Mouse (Mus musculus) lung, embryonic 16.5 days (tissue): ENCODE data around the gene Fgfr4. TPM values are rescaled to one million over a fixed set of nuclear protein-coding genes. Genes with fewer than 3 reads are reported as not detected.
A peak's percentile ranks its signal among the peaks of the same experiment; 100 is the strongest.
"Not testable (repeated sequence)": the region's sequence is repeated elsewhere in the genome, so short reads cannot be mapped to it uniquely, and the experiment has no call there.

Experiments
- ATAC-seq: fragments of 200-750 bp; cut with Nextera tagmentation; 2 replicates; pipeline ENCODE4 v1.8.0; 2017; ENCODE audit warnings: low read depth, mild to moderate bottlenecking, moderate library complexity
- H3K27ac ChIP-seq: fragments of 300-500 bp; sonication (generic); 2 replicates; pipeline ENCODE4 v1.5.1; 2014; ENCODE audit warnings: mild to moderate bottlenecking, control low read depth, low read length
- H3K27me3 ChIP-seq: fragments of 300-500 bp; sonication (generic); 2 replicates; pipeline ENCODE4 v1.6.1; 2014; ENCODE audit warnings: low read depth, low read length, mixed read lengths; ENCODE audit not compliant: control insufficient read depth, insufficient read depth
- H3K36me3 ChIP-seq: fragments of 300-500 bp; sonication (generic); 2 replicates; pipeline ENCODE4 v1.6.1; 2014; ENCODE audit warnings: low read length; ENCODE audit not compliant: control insufficient read depth, insufficient read depth
- H3K4me1 ChIP-seq: fragments of 300-500 bp; sonication (generic); replicated peaks from 2 replicates; pipeline ENCODE4 v1.6.1; 2014; ENCODE audit warnings: low read length, mixed read lengths; ENCODE audit not compliant: control insufficient read depth, insufficient read depth
- H3K4me2 ChIP-seq: fragments of 300-500 bp; sonication (generic); 2 replicates; pipeline ENCODE4 v1.6.1; 2014; ENCODE audit warnings: low read depth, low read length, control low read depth
- H3K4me3 ChIP-seq: fragments of 300-500 bp; sonication (generic); 2 replicates; pipeline ENCODE4 v1.5.1; 2014; ENCODE audit warnings: mild to moderate bottlenecking, low read length, control low read depth
- H3K9ac ChIP-seq: fragments of 300-500 bp; sonication (generic); 2 replicates; pipeline ENCODE4 v1.6.1; 2014; ENCODE audit warnings: low read length, control low read depth
- H3K9me3 ChIP-seq: fragments of 300-500 bp; sonication (generic); 2 replicates; pipeline ENCODE4 v1.6.1; 2016; ENCODE audit warnings: low read length; ENCODE audit not compliant: control insufficient read depth
- WGBS: fragments of 180-500 bp; shearing (Covaris S2); extraction: QIAGEN DNeasy Blood & Tissue Kit; methylation state at CpG from one replicate; pipeline ENCODE4 v1.1.7; 2014; 5-methylcytosine and 5-hydroxymethylcytosine counted together
- polyA plus RNA-seq: library from polyadenylated mRNA; unstranded; fragments of >200 nt; fragmentation: Nextera tagmentation; extraction: Ambion mirVana; gene quantifications from 2 replicates; pipeline ENCODE4 v1.2.1, GENCODE M21; 2015

Fgfr4 gene
- polyA plus RNA-seq, 1 experiment from 2014 or later: 27.7 TPM

GRCm38 (mm10) chr13:55181786-55182172 is 29.3 kb downstream of the Fgfr4 start:
- no peak for ATAC-seq
- H3K36me3 ChIP-seq: no peaks in the 10 kb centered on the region

GRCm38 (mm10) chr13:55182173-55182894 is 29.9 kb downstream of the Fgfr4 start:
- H3K9ac ChIP-seq: peak overlapping the region; percentile 70
- peak overlapping the region; percentile 52 for H3K4me3 ChIP-seq
- H3K27me3 ChIP-seq: no peaks in the 10 kb centered on the region
- H3K36me3 ChIP-seq: no peaks in the 10 kb centered on the region
- no peaks in the 10 kb centered on the region; the same call in 1 of the 2 replicates for H3K4me1 ChIP-seq
- ATAC-seq: peak; percentile 92
- no peaks in the 10 kb centered on the region for H3K9me3 ChIP-seq
- 2% methylated on average over 23 of the region's 23 CpGs for WGBS
- H3K4me2 ChIP-seq: peak overlapping the region; percentile 54
- peak overlapping the region; percentile 95 for H3K27ac ChIP-seq

More at GRCm38 (mm10) chr13:55181786-55182172, 29.3 kb downstream of the Fgfr4 start:
- no peak overlapping the region for H3K27ac ChIP-seq
- no peaks in the 10 kb centered on the region for H3K27me3 ChIP-seq
- H3K4me2 ChIP-seq: peak overlapping the region; percentile 54
- no peaks in the 10 kb centered on the region; the same call in 1 of the 2 replicates for H3K4me1 ChIP-seq
- peak overlapping the region; percentile 52 for H3K4me3 ChIP-seq
- WGBS: 69% methylated on average over 2 of the region's 2 CpGs
- no peaks in the 10 kb centered on the region for H3K9me3 ChIP-seq
- H3K9ac ChIP-seq: no peak overlapping the region

GRCm38 (mm10) chr13:55183382-55183781 is 30.9 kb downstream of the Fgfr4 start:
- Histone ChIP-seq H3K9ac (no peak overlapping the region), H3K4me3 (no peak overlapping the region), H3K4me1 (no peaks in the 10 kb centered on the region; the same call in 1 of the 2 replicates), H3K27me3 (no peaks in the 10 kb centered on the region), H3K9me3 (no peaks in the 10 kb centered on the region), H3K4me2 (no peak overlapping the region), H3K36me3 (no peaks in the 10 kb centered on the region), H3K27ac (no peak overlapping the region)
- no peak for ATAC-seq
- WGBS: 81% methylated on average over 6 of the region's 6 CpGs

DNA sequence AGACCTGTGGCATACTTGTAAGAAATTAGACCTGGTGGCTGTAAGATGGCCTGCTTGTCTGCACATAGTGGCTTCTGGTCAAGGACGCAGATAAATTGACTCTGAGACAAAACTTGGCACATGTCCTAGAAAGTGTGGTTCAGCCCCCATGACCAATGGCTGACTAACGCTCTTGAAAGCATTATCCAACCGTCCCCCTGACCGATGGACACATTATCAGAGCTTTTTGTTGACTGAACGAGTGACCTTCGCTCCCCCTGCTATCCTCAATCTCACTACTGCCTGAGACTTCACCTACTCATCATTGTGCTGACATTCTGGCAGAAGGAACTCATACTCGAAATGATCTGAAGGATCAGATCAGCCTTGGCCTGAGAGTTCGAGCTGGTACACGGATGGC is 34.6 kb downstream of the Fgfr4 start:
- H3K9me3 ChIP-seq, H3K4me3 ChIP-seq, H3K4me2 ChIP-seq, H3K9ac ChIP-seq, H3K27ac ChIP-seq, H3K27me3 ChIP-seq, ATAC-seq, H3K36me3 ChIP-seq: not testable (repeated sequence)
- WGBS: 4% methylated on average over 3 of the region's 9 CpGs
- H3K4me1 ChIP-seq: peaks cover 11% of the 10 kb centered on the region

DNA sequence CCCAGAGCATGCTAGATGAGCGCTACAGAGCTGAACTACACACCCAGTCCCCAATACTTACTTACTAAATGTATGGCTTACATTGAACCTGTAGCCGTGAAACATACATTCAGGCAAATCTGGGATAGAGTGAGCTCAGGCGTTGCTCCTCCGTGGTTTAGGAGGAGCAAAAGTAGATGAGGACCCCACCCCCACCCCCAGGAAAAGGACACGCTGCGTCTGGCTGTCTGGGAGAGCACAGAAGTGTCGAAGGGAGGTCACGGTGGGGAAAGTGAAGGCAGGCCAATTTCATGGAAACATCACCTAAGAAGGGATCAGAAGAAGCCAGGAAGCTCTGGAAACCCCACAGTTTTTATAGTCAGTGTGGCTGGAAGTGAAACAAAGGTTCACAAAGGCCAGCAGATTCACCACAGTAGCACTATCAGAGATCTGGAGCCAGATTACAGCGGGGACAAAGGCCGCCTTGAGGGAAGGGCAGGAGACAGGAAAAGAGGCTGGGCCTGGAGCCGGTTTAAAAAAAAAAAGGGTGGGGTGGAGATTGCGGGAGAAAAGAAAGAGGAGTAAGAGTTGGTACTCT is 37.2 kb downstream of the Fgfr4 start:
- WGBS: 5% methylated on average over 12 of the region's 12 CpGs
- Histone ChIP-seq H3K27me3 (no peaks in the 10 kb centered on the region), H3K4me2 (peak overlapping the region; percentile 72), H3K4me3 (peak overlapping the region; percentile 60), H3K4me1 (peaks cover 11% of the 10 kb centered on the region), H3K9me3 (no peaks in the 10 kb centered on the region), H3K27ac (peak overlapping the region; percentile 93), H3K36me3 (no peaks in the 10 kb centered on the region), H3K9ac (peak overlapping the region; percentile 67)
- ATAC-seq: peak; percentile 11; the same call in 1 of the 2 replicates

GRCm38 (mm10) chr13:55190121-55190868 is 37.9 kb downstream of the Fgfr4 start:
- Histone ChIP-seq H3K27ac (peak overlapping the region; percentile 93), H3K9ac (peak overlapping the region; percentile 67), H3K36me3 (no peaks in the 10 kb centered on the region), H3K4me2 (peak overlapping the region; percentile 72), H3K4me1 (peaks cover 11% of the 10 kb centered on the region), H3K27me3 (no peaks in the 10 kb centered on the region), H3K9me3 (no peaks in the 10 kb centered on the region), H3K4me3 (peak overlapping the region; percentile 60)
- peak; percentile 100 for ATAC-seq
- 1% methylated on average over 34 of the region's 34 CpGs for WGBS

GRCm38 (mm10) chr13:55191535-55191934 is 39.1 kb downstream of the Fgfr4 start:
- Histone ChIP-seq H3K4me3 (no peak overlapping the region), H3K36me3 (no peaks in the 10 kb centered on the region), H3K9ac (no peak overlapping the region), H3K4me2 (no peak overlapping the region), H3K9me3 (no peaks in the 10 kb centered on the region), H3K27ac (no peak overlapping the region), H3K27me3 (no peaks in the 10 kb centered on the region), H3K4me1 (peaks cover 11% of the 10 kb centered on the region)
- no peak for ATAC-seq
- 84% methylated on average over 5 of the region's 5 CpGs for WGBS

- H3K27ac ChIP-seq, H3K9me3 ChIP-seq, H3K36me3 ChIP-seq, H3K4me1 ChIP-seq, H3K4me2 ChIP-seq, H3K27me3 ChIP-seq, ATAC-seq, H3K4me3 ChIP-seq, H3K9ac ChIP-seq: not testable (repeated sequence)
- 86% methylated on average over 4 of the region's 4 CpGs for WGBS
These were observed 50.3 kb downstream of the Fgfr4 start for GRCm38 (mm10) chr13:55202758-55203157.

DNA sequence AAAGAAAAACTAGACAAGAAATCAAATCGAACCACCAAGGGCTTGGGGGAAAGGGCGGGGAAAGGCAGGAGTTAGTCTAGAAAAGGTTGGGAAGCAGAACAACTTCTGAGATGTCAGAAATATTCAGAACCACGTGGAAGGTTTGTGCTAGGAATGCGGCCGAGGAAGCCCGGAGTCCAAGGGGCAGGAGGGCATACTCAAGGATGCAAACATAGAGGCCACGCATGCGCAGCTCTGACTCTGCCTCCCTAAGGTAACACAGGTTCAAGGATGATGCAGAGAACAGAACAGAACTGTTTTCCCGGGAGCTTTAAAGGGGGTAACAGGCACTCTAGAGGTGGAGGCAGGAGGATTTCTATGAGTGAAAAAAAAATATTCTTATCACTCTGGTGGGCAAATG is 51.3 kb downstream of the Fgfr4 start:
- H3K4me2 ChIP-seq: no peak overlapping the region
- H3K9me3 ChIP-seq: no peaks in the 10 kb centered on the region
- no peaks in the 10 kb centered on the region for H3K4me1 ChIP-seq
- H3K4me3 ChIP-seq: no peak overlapping the region
- no peak overlapping the region for H3K9ac ChIP-seq
- WGBS: 49% methylated on average over 9 of the region's 9 CpGs
- no peak for ATAC-seq
- no peak overlapping the region for H3K27ac ChIP-seq
- H3K36me3 ChIP-seq: no peaks in the 10 kb centered on the region
- H3K27me3 ChIP-seq: no peaks in the 10 kb centered on the region
